Mouse (Mus musculus): ENCODE measurements around the gene Stk11. TPM values are rescaled to one million over a fixed set of nuclear protein-coding genes. Genes with fewer than 3 reads are reported as not detected.

The Stk11 gene
- total and polyA plus RNA-seq, 2 experiments: 71.5 to 110 TPM

DNA sequence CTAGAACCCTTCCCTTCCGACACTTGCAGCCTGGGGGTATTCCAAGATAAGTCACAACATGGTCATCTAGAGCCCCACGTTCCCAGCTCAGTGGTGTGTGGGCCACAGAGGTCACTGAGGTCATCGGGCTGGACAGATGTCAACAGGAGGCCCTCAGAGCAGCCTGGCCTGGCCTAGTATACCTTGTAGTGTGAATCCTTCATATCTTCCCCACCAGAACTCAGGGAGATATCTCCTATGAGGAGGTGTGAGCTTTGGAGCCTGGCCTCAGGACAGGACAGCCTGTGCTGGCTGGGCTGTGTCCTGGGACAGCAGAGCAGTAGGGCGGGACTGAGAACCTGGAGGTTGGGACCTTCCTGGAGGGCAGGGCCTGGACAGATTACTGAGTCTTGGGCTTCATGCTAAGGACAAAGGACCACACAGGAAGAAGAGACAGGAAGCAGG, 31.0 kb downstream of the Stk11 start:
- peaks cover 40% of the 10 kb centered on the region for H3K79me2 ChIP-seq (ENCODE audit: control insufficient read depth, insufficient read depth, low read length)
- H3K4me1 ChIP-seq (ENCODE audit: control insufficient read depth, insufficient read depth, low read length): peaks cover 26% of the 10 kb centered on the region
- peaks cover 3% of the 10 kb centered on the region; the same call in 1 of the 2 replicates for H3K36me3 ChIP-seq (ENCODE audit: control insufficient read depth, insufficient read depth, low read length)
- DNase-seq (ENCODE audit: extremely low read depth, low read depth, low spot score): peak; percentile 76
- no peaks in the 10 kb centered on the region for H3K27me3 ChIP-seq (ENCODE audit: control insufficient read depth, insufficient read depth, low read length)
- 21% methylated on average over 4 of the region's 4 CpGs for WGBS
- H3K4me3 ChIP-seq (ENCODE audit: insufficient read depth, low read depth, low read length): no peak overlapping the region
- peak overlapping the region; percentile 36 for H3K9ac ChIP-seq (ENCODE audit: low read depth, low read length)
- peak overlapping the region; percentile 94 for H3K27ac ChIP-seq (replicated peaks; ENCODE audit: insufficient read depth, low read depth, low read length)
- TF ChIP-seq CTCF (IDR thresholded peaks at IDR 0.05; ENCODE audit: low read depth, low read length) (no peak), POLR2A (IDR thresholded peaks at IDR 0.05; ENCODE audit: extremely low read depth, insufficient read depth, low read length) (no peak)

DNA sequence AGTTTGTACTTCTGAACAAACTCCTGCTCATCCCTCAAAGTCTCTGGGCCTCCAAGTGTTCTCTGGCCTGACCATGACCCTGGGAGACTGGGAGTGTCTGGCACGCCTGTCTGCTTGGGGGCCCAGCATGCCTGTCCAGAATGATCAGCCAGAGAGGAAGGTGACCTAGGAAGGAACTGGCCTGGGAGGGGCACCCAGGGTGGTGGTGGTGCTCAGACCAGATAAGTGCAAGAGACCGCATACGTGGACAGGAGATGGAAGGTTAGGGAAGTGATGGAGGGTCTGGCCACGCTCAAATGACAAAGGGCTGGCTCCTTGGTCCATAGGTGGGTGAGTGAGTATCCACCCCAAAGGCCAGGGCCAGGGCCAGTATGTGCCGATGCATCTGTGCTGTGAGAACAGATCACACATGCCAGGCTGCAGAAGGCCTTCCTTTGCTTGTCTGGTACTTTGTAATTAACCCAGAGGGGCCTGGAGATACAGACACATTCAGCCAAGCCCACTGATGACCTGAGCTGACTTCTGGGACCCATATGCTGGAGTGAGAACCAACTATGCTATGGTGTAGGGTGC, 31.6 kb downstream of the Stk11 start:
- H3K4me1 ChIP-seq (ENCODE audit: control insufficient read depth, insufficient read depth, low read length): peaks cover 27% of the 10 kb centered on the region
- TF ChIP-seq POLR2A (IDR thresholded peaks at IDR 0.05; ENCODE audit: extremely low read depth, insufficient read depth, low read length) (no peak), CTCF (IDR thresholded peaks at IDR 0.05; ENCODE audit: low read depth, low read length) (no peak)
- H3K27me3 ChIP-seq (ENCODE audit: control insufficient read depth, insufficient read depth, low read length): no peaks in the 10 kb centered on the region
- H3K79me2 ChIP-seq (ENCODE audit: control insufficient read depth, insufficient read depth, low read length): peaks cover 43% of the 10 kb centered on the region
- peak overlapping the region; percentile 90 for H3K9ac ChIP-seq (ENCODE audit: low read depth, low read length)
- DNase-seq (ENCODE audit: extremely low read depth, low read depth, low spot score): no peak
- peak overlapping the region; percentile 86; the same call in 1 of the 2 replicates for H3K4me3 ChIP-seq (ENCODE audit: insufficient read depth, low read depth, low read length)
- 48% methylated on average over 5 of the region's 5 CpGs for WGBS
- H3K36me3 ChIP-seq (ENCODE audit: control insufficient read depth, insufficient read depth, low read length): peaks cover 3% of the 10 kb centered on the region; the same call in 1 of the 2 replicates
- H3K27ac ChIP-seq (replicated peaks; ENCODE audit: insufficient read depth, low read depth, low read length): peak overlapping the region; percentile 94

DNA sequence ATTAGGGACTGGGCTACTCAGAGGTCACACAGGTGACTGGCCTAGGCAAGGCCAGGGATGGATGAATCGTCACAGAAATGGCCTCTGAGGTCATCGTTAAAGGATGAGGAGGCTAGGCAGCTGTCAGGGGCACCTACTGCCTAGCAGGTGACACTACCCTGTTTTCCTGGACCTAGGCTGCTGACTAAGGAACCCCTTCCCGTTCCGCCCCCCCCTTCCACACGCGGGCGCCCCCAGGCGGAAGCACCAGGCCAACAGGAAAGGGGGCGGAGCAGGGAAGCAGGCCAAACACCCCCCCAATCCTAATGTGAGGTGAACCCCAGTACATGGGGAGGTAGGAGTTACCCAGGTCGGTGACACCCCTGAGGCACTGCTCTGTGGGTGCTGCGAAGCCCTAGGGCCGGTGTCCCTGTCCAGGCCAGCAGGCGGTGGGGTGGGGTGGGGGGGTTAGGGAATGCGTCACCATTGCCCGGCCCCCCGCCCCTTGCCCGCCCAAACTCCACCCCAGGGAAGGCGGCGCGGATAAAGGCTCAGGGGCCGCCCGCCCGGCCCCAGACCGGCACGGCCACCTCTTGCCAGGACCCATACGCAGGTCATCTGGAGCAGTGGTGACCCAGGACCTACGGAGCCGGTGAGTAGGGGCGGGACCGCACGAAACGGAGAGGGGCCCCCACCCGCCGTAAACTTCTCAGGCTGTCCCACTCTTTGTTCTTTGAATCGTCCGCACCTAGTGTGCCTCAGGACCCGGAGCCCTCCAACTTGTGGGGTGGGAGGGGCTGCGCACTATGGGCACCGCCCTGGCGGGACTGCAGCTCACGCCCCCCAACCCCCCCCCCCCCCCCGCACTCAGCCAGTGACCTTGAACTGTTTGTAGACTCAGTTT, 32.4 kb downstream of the Stk11 start, which contains the start of gene Midn:
Midn (plus strand) TSS at position 554 of the 883 bp plus-strand sequence.
- H3K4me3 ChIP-seq (ENCODE audit: insufficient read depth, low read depth, low read length): peak within 1 kb of the TSS; percentile 86
- TF ChIP-seq POLR2A (IDR thresholded peaks at IDR 0.05; ENCODE audit: extremely low read depth, insufficient read depth, low read length) (peak; percentile 98), CTCF (IDR thresholded peaks at IDR 0.05; ENCODE audit: low read depth, low read length) (peak; percentile 55)
- H3K9ac ChIP-seq (ENCODE audit: low read depth, low read length): peak within 1 kb of the TSS; percentile 90
- DNase-seq (ENCODE audit: extremely low read depth, low read depth, low spot score): peak; percentile 77
- H3K4me1 ChIP-seq (ENCODE audit: control insufficient read depth, insufficient read depth, low read length): peaks cover 33% of the 10 kb centered on the region
- peaks cover 3% of the 10 kb centered on the region; the same call in 1 of the 2 replicates for H3K36me3 ChIP-seq (ENCODE audit: control insufficient read depth, insufficient read depth, low read length)
- 1% methylated on average over 42 of the region's 42 CpGs for WGBS
- peaks cover 38% of the 10 kb centered on the region for H3K79me2 ChIP-seq (ENCODE audit: control insufficient read depth, insufficient read depth, low read length)
- no peaks in the 10 kb centered on the region for H3K27me3 ChIP-seq (ENCODE audit: control insufficient read depth, insufficient read depth, low read length)
- H3K27ac ChIP-seq (replicated peaks; ENCODE audit: insufficient read depth, low read depth, low read length): peak within 1 kb of the TSS; percentile 94

DNA sequence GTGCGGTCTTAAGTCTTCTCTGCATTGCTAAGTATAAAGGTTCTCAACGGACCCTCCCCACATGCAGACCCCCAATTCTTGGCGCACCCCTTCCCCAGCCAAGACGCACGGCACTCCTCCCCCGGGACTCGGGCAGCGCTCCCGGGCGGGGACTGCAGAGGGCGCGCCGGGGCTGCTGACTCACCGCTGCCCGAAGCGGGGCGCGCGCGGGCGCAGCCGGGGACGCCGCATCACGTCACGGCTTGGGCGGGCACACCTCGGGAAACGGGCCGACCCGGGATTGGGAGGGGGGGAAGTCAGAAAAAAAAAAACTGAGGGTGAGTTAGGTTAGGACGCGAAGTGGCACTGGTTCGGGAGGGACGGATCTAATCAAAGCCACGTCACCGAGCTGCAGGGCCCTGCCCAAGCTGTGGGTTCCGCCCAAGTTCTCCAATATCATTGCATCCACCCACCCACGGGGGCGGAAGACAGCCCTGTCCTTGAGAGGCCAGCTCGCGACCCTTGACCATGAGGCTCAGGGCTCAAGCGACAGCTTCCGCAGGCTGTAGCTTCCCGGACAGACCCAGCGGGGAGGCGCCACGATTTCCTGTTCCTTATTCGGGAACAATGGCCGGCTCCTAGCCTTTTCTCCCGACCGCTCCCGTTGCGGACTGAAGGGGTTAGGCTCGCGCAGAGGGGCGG, 33.1 kb downstream of the Stk11 start:
- Histone ChIP-seq H3K4me3 (ENCODE audit: insufficient read depth, low read depth, low read length) (peak overlapping the region; percentile 86), H3K27ac (replicated peaks; ENCODE audit: insufficient read depth, low read depth, low read length) (peak overlapping the region; percentile 94), H3K36me3 (ENCODE audit: control insufficient read depth, insufficient read depth, low read length) (peaks cover 1% of the 10 kb centered on the region; the same call in 1 of the 2 replicates), H3K4me1 (ENCODE audit: control insufficient read depth, insufficient read depth, low read length) (peaks cover 34% of the 10 kb centered on the region), H3K9ac (ENCODE audit: low read depth, low read length) (peak overlapping the region; percentile 90), H3K27me3 (ENCODE audit: control insufficient read depth, insufficient read depth, low read length) (no peaks in the 10 kb centered on the region), H3K79me2 (ENCODE audit: control insufficient read depth, insufficient read depth, low read length) (peaks cover 34% of the 10 kb centered on the region)
- under 1% methylated on average over 57 of the region's 57 CpGs for WGBS
- peak; percentile 96 for DNase-seq (ENCODE audit: extremely low read depth, low read depth, low spot score)
- TF ChIP-seq POLR2A (IDR thresholded peaks at IDR 0.05; ENCODE audit: extremely low read depth, insufficient read depth, low read length) (0 out of 2 replicates have a peak, but pooled peaks have one; percentile 41), CTCF (IDR thresholded peaks at IDR 0.05; ENCODE audit: low read depth, low read length) (peak; percentile 69)

DNA sequence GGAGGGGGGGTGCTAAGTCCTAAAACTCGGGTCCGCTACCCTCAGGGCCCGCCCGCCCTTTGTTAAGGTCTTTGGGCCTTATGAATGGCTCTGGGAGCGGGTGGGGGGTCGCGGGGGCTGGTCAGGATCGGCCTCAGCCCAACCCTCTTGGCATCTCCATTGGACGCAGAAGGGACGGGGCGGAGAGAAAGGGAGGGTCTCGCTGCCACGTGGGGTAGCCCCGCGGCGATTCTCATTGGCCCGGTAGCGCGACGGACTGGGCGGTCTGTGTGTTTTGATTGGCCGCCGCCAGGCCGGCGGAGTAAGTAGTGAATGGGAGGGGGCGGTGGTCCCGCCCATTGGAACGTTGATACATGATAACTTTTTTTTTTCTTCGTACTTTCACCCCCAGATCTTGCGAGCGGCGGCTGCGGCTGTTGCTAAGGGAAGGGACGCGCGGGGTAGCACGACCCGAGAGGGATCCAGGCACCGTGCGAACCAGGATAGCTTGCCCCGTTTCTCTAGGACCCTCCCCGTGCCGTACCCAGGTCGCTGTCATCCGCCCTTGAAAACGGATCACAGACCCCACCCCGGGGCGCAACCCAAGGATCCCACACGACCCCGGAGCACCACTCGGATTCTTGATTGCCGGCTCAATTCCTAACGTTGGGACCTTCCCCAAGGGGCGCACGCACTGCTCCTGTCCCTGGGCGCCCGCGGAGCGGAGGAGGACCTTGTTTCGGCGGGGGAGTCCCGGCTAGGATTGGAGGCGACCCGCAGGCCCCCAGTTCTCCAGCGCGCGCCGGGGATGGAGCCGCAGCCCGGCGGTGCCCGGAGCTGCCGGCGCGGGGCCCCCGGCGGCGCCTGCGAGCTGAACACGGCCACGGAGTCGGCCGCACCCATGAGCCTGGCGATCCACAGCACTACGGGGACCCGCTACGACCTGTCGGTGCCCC, 34.0 kb downstream of the Stk11 start:
- peak; percentile 91 for TF ChIP-seq POLR2A (IDR thresholded peaks at IDR 0.05; ENCODE audit: extremely low read depth, insufficient read depth, low read length)
- TF ChIP-seq CTCF (IDR thresholded peaks at IDR 0.05; ENCODE audit: low read depth, low read length): no peak
- Histone ChIP-seq H3K79me2 (ENCODE audit: control insufficient read depth, insufficient read depth, low read length) (peaks cover 34% of the 10 kb centered on the region), H3K4me3 (ENCODE audit: insufficient read depth, low read depth, low read length) (peak overlapping the region; percentile 86), H3K27ac (replicated peaks; ENCODE audit: insufficient read depth, low read depth, low read length) (peak overlapping the region; percentile 94), H3K9ac (ENCODE audit: low read depth, low read length) (peak overlapping the region; percentile 90), H3K4me1 (ENCODE audit: control insufficient read depth, insufficient read depth, low read length) (peaks cover 40% of the 10 kb centered on the region), H3K27me3 (ENCODE audit: control insufficient read depth, insufficient read depth, low read length) (no peaks in the 10 kb centered on the region), H3K36me3 (ENCODE audit: control insufficient read depth, insufficient read depth, low read length) (peaks cover 7% of the 10 kb centered on the region)
- DNase-seq (ENCODE audit: extremely low read depth, low read depth, low spot score): peak; percentile 89
- WGBS: under 1% methylated on average over 88 of the region's 88 CpGs

Measured in liver, adult 2 months (tissue).